Mouse (Mus musculus) retina, postnatal 7 days (tissue): ENCODE measurements around the gene Usp31.

Experiments
- DNase-seq: peaks from one replicate; pipeline ENCODE4 v3.0.0-alpha.2; 2012; ENCODE audit warnings: low read depth, low spot score

The Usp31 gene

GRCm38 (mm10) chr7:121658866-121659265, 48.2 kb downstream of the Usp31 start:
- DNase-seq: no peak

DNA sequence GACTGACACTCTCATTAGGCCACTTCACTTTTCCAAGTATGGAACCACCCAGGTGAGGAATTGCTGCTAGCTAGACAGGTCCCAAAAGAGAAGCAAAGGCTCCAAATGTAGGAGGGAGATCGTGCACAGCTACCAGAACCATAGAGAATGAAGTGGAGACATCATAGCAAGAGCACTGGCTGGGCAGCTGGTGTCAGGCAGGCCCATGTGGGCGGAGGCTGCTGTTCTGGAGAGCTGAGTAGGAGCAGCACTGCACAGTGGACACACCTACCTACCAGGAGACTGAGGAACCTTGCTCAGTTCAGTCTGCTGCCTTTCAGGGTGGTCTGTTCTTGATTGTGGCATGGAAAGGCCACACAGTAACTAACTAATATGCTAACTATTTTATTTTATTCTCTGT, 52.4 kb downstream of the Usp31 start:
- DNase-seq: no peak

DNA sequence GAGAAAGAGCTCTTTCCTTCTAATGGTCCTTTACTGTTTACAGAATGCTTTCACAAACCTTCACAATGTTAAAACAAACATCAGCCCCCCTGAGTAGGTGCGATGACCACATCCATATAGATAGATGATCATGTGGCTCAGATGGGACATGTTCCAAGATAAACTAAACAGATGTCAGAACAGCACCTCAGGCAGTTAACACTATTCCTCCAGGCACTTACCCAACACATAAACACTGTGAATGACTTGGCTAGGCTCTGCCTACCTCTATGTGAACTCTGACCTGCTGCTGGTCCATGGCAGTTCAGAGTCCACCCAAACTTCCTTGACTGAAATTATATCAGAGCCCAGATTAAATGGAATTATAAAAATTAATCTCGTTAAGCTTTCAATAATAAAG, 54.4 kb downstream of the Usp31 start:
- DNase-seq: no peak

GRCm38 (mm10) chr7:121650724-121651123, 56.3 kb downstream of the Usp31 start:
- DNase-seq: no peak

DNA sequence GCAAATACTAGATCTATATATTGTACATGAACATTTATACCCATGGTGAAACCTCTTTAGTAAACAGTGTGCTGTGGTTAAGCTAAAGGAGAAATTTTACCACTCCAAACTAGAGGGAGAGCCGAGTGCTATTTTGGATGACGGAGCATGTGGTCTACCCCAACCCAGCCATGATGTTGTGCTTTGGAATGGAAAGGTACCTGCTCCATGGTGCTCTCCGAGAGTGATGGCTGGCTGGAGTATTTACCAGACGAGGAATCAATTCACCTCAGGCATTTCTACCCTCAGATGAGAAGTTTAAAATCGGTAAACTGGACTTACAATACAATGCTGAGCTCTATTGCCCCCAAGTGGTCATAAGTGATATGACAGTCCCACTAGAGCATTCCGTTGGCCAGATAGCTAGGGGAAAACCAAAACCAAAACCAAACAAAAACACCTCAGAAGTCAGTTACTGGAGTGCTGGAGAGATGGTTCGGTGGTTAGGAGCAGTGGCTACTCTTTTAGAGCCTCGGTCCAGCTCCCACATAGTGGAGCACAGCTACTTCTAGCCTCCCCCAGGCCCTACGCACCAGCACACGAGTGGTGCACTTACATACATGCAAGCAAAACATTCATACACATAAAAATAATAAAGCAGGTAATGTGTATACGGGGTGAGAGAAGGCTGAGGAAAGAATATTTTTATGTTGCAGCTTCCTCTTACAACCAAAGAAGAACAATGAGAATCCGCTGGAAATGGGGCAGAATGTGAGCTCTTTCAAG, 65.9 kb downstream of the Usp31 start:
- peak; percentile 46 for DNase-seq

GRCm38 (mm10) chr7:121636732-121637131, 70.3 kb downstream of the Usp31 start:
- DNase-seq: no peak

GRCm38 (mm10) chr7:121634236-121634635, 72.8 kb downstream of the Usp31 start:
- peak; percentile 19 for DNase-seq

DNA sequence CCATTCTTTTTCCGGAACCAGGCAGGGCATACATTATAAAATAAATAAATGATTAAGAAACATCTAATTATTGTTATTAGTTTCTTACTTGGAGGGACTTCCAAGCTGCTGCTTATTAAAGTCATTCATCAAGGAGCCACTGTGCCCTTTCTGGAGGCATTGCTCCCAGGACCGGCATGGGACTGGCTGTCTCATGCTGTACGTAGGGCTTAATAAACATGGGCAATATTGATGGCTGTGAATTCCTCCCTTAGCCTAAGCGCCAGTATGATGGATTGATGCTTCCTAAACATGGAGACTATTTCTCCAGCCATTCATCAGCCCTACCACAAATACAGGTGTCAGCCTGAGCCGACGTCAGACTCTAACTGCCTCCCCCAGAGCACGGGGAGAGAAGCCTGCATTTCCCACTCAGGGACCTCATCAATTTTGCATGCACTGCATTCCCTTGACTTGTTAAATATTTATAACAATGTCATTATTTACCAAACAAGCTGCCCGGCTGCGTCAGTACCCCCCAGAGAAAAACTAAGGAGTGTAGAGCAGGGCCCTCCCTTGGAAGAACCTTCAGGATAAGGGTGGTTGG, 84.1 kb downstream of the Usp31 start:
- no peak for DNase-seq

GRCm38 (mm10) chr7:121622433-121622832, 84.6 kb downstream of the Usp31 start:
- DNase-seq: no peak

DNA sequence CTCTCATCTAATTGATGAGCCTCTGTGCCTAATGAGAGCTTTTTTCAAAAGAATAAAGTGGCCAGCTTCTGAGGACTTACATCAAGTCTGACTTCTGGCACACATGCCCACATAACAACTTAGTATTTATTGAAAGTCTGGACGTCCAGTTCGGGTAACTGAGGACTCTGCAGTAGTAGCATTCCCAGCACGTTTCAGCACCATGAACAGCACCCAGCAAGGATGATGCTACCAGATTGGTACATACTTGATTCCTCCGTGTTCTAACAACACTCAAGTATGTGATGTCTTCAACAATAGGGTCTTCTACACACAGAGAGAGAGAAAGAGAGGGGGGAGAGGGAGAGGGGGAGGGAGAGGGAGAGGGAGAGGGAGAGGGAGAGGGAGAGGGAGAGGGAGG, 105.4 kb downstream of the Usp31 start:
- DNase-seq: no peak

DNA sequence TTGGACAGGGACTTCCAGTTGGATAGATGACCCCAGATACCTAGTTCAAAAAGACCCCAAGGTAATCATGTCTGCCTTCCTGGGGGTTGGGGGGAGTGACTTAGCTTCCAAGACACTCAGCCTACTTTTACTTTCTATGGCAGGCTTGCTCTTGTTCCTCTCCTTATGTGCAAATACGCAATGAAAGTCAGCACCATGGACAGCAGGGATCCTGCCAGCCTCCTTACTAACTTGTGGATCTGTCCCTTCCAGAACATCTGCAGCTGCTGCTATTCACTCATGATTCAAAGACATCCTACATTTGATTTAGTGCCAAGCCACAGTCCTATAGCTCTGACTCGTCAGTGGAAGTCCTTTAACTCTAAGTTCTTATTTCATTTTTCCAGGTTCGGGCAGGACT, 110.7 kb downstream of the Usp31 start:
- no peak for DNase-seq

DNA sequence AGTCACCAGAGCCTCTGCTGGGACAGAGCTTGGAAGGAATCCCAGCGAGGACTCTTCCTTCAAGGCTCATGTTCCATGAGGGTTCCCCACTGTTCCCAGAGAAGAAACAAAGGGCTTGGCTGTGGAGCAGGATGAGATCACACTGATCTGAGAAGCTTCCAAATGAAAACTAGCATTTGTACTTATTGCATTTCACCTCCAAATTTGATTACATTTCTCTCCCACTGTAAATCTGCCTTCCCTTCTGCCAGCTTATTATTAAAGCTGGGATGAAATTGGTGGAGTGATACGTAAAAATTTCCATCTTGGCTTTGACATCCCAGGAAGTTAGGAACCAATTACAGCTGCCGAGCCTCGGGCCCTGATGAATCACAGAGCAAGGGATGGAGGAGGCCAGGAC, 111.6 kb downstream of the Usp31 start:
- DNase-seq: no peak

DNA sequence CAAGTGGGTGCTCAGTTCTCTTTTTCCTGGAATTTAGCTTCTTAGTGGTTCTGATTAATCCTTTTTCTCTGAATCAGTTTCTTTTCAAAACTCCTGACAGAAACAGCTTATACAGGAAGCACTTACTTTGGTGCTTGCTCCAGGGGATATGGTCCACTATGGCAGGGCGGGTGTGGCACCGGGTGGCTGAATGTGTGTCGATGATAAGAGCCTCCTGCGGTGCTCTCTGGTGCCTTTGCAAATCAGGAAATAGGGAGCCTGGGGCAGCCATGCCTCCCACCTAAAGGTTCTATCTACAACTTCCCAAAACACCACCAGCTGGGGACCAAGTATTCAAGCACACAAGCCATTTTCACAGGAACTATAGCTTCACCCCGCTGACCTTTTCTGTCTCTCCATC, 112.0 kb downstream of the Usp31 start:
- DNase-seq: no peak

DNA sequence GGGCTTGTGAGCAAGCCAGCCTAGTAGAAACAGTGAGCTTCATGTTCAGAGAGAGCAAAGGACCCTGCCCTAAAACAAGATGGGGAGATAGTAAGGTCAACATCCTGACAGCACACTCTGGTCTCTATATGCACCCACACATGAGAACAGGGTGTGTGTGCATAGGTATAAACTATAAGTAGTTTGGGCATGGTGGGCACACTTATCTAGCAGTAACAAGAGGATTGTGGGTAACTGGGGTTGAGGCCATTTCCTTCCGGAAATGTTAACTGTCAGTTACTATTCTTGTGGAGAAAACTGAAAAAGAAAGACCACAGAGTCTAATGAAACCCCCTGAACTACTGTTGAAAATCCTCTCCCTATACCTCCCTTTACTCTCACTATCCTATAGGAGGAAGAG, 112.4 kb downstream of the Usp31 start:
- no peak for DNase-seq
